Mouse (Mus musculus) spleen, adult 2 months (tissue): ENCODE results near the gene Fgfr2.

Experiments
- CTCF ChIP-seq: fragments of 200-500 bp; IDR thresholded peaks from 2 replicates; pipeline ENCODE4 v1.5.1; 2011; ENCODE audit warnings: mild to moderate bottlenecking, inconsistent platforms; ENCODE audit not compliant: insufficient read depth, insufficient read length, insufficient replicate concordance; ENCODE audit errors: extremely low read depth
- POLR2A ChIP-seq: fragments of 200-500 bp; IDR thresholded peaks from 2 replicates; pipeline ENCODE4 v1.6.1; 2011; ENCODE audit warnings: low read depth, low read length, inconsistent platforms

GRCm38 (mm10) chr7:130545893-130546292, 2577.3 kb downstream of the Fgfr2 start:
- TF ChIP-seq CTCF (no peak), POLR2A (no peak)
